Mouse (Mus musculus) brain, embryonic 14.5 days (tissue): ENCODE results near the gene Atf5.

Experiments used
- CTCF ChIP-seq: fragments of 200-500 bp; IDR thresholded peaks from 2 replicates; pipeline ENCODE4 v1.5.1; 2012; ENCODE audit warnings: inconsistent platforms, mild to moderate bottlenecking, moderate library complexity, borderline replicate concordance; ENCODE audit not compliant: insufficient read depth, insufficient read length; ENCODE audit errors: extremely low read depth
- POLR2A ChIP-seq: fragments of 200-500 bp; IDR thresholded peaks from 2 replicates; pipeline ENCODE4 v1.6.1; 2012; ENCODE audit warnings: mild to moderate bottlenecking, inconsistent platforms, borderline replicate concordance; ENCODE audit not compliant: poor library complexity, insufficient read depth, insufficient read length, severe bottlenecking; ENCODE audit errors: extremely low read depth

GRCm38 (mm10) chr7:44813985-44814384, 2.5 kb downstream of the Atf5 start:
- TF ChIP-seq POLR2A (no peak), CTCF (no peak)
